Mouse (Mus musculus) midbrain, embryonic 16.5 days (tissue): ENCODE measurements at regions not wholly inside any gene's neighbourhood (a gene's known extent, or its start where the extent isn't known, plus 50 kb on each side); places are given as distances from the start of the nearest gene placed in this dataset.

Source experiments
- ATAC-seq: fragments of 200-750 bp; cut with Nextera tagmentation; 2 replicates; pipeline ENCODE4 v1.8.0; 2017; ENCODE audit warnings: moderate TSS enrichment
- H3K27ac ChIP-seq: fragments of 300-500 bp; sonication (generic); 2 replicates; pipeline ENCODE4 v1.5.1; 2014; ENCODE audit warnings: mild to moderate bottlenecking, low read length, mixed read lengths
- H3K27me3 ChIP-seq: fragments of 300-500 bp; sonication (generic); 2 replicates; pipeline ENCODE4 v1.6.1; 2014; ENCODE audit warnings: low read depth, low read length, mixed read lengths; ENCODE audit not compliant: control insufficient read depth, insufficient read depth
- H3K36me3 ChIP-seq: fragments of 300-500 bp; sonication (generic); 2 replicates; pipeline ENCODE4 v1.6.1; 2014; ENCODE audit warnings: mild to moderate bottlenecking, low read length, moderate library complexity, mixed read lengths; ENCODE audit not compliant: control insufficient read depth, insufficient read depth
- H3K4me1 ChIP-seq: fragments of 300-500 bp; sonication (generic); 2 replicates; pipeline ENCODE4 v1.6.1; 2014; ENCODE audit warnings: mild to moderate bottlenecking, low read length, mixed read lengths; ENCODE audit not compliant: control insufficient read depth, insufficient read depth
- H3K4me2 ChIP-seq: fragments of 300-500 bp; sonication (generic); 2 replicates; pipeline ENCODE4 v1.6.1; 2014; ENCODE audit warnings: mild to moderate bottlenecking, low read length, mixed read lengths
- H3K4me3 ChIP-seq: fragments of 300-500 bp; sonication (generic); 2 replicates; pipeline ENCODE4 v1.5.1; 2014; ENCODE audit warnings: low read depth, mild to moderate bottlenecking, low read length, moderate library complexity, mixed read lengths
- H3K9ac ChIP-seq: fragments of 300-500 bp; sonication (generic); 2 replicates; pipeline ENCODE4 v1.6.1; 2014; ENCODE audit warnings: low read depth, low read length, mixed read lengths
- H3K9me3 ChIP-seq: fragments of 300-500 bp; sonication (generic); replicated peaks from 2 replicates; pipeline ENCODE4 v1.6.1; 2014; ENCODE audit warnings: mild to moderate bottlenecking, low read length, mixed read lengths; ENCODE audit not compliant: control insufficient read depth, poor library complexity, severe bottlenecking
- WGBS: fragments of 180-500 bp; shearing (Covaris S2); extraction: QIAGEN DNeasy Blood & Tissue Kit; methylation state at CpG from one replicate; pipeline ENCODE4 v1.1.7; 2014; 5-methylcytosine and 5-hydroxymethylcytosine counted together

DNA sequence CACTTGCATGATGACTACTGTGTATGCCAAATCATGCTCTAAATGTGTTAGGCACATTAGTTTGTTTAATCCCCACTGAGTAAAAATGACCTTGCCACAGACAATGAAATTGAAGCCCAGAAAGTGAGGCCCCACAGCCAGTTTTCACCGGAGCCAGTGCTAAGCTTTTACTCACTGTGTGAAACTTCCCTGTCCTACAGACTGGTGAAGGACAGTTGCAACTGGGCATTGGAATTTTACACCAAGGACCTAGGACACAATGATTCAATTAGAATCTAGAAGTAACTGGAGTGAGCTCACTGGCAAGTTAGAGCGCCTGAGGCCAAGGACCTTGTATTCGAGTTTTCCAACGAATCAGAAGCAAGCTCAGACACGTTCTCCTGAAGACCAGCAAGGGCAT is 79.8 kb downstream of the S1pr1 start:
- Histone ChIP-seq H3K27me3 (no peaks in the 10 kb centered on the region), H3K36me3 (no peaks in the 10 kb centered on the region), H3K4me3 (no peak overlapping the region), H3K4me2 (no peak overlapping the region), H3K27ac (no peak overlapping the region), H3K9me3 (no peaks in the 10 kb centered on the region), H3K4me1 (peaks cover 7% of the 10 kb centered on the region; the same call in 1 of the 2 replicates), H3K9ac (no peak overlapping the region)
- no peak for ATAC-seq
- 89% methylated on average over 5 of the region's 5 CpGs for WGBS

DNA sequence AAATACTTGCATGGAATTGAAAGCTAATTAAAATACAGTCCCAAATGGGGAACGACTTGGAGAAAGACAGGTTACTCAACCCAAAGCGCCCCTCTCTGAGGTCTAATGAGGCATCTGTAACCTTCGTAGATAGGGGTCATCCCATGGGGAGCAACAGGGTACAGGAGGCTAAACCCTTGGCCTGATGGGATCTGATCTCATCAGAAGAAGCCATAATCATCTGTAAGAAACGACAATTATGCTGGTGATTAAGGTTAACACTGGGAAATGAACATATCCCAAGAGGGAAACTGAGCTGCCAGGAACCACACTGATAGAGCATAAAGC is 82.5 kb downstream of the S1pr1 start:
- Histone ChIP-seq H3K4me1 (peaks cover 7% of the 10 kb centered on the region; the same call in 1 of the 2 replicates), H3K4me2 (no peak overlapping the region), H3K27ac (peak overlapping the region; percentile 71), H3K4me3 (no peak overlapping the region), H3K9ac (no peak overlapping the region; the same call in 1 of the 2 replicates), H3K9me3 (no peaks in the 10 kb centered on the region), H3K36me3 (no peaks in the 10 kb centered on the region), H3K27me3 (no peaks in the 10 kb centered on the region)
- ATAC-seq: peak; percentile 23; the same call in 1 of the 2 replicates
- WGBS: 35% methylated on average over 4 of the region's 4 CpGs

DNA sequence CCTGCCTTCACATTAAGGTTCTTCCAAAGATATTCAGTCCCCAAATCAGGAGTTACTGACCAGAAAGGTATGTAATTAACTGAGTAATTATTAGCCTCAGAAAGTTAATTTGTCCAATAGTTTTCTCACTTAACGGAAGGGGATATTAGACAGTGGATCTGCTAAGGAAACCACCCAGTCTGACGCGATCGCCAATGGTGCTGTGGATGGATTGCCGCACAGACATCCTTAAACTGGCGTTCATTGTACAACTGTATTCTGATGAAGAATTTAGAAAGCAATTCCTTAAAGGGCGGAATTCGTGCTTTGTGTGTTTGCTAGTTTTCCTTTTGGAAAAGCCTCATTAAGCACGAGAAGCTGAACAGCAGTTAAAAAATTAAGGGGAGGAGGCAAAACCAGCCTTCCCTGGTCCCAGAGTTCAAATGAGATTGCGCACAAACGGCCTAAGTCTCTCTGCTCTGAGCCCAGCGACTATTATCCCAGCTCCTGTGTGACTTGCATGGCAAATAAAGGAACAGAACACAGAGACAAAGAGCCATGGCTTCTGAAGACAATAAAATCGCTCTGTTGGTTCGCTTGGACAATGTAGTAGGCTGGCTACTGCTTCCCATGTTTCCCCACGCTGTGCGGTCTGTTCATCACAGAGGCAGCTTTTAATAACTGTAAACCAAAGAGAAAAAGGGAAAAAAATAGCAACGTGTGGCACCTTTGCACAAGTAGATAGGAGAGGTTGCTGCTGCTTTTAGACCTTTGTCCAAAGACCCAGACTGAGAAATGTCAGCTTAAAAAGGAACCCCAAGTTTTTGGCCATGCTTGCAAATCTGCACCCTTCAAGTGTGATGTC is 83.1 kb downstream of the S1pr1 start:
- Histone ChIP-seq H3K9me3 (no peaks in the 10 kb centered on the region), H3K27me3 (no peaks in the 10 kb centered on the region), H3K4me1 (peaks cover 7% of the 10 kb centered on the region; the same call in 1 of the 2 replicates), H3K4me2 (0 out of 2 replicates have a peak overlapping the region, but pooled peaks have one; percentile 10), H3K36me3 (no peaks in the 10 kb centered on the region), H3K9ac (peak overlapping the region; percentile 22; the same call in 1 of the 2 replicates), H3K4me3 (no peak overlapping the region), H3K27ac (peak overlapping the region; percentile 71)
- ATAC-seq: peak; percentile 83
- WGBS: 39% methylated on average over 17 of the region's 17 CpGs

DNA sequence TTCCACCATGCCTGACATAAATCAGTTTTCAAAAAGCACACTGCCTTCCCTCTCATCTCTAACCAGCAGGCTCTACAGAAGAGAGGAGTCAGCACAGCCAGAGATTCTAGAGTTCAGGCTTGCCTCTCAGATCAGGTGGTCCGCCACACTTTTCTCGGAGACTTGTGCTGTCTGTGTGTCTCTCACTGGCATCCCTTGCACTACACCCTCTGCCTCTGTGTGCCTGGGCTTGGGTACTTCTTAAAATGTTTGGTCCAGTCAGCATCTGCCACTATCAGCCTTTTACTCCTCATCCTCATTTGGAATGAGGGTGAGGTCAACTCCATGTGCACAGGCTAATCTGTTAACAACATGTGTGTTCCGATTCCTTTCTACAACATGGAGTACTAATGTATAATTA is 92.0 kb downstream of the S1pr1 start:
- Histone ChIP-seq H3K9ac (no peak overlapping the region), H3K36me3 (no peaks in the 10 kb centered on the region), H3K27me3 (no peaks in the 10 kb centered on the region), H3K9me3 (no peaks in the 10 kb centered on the region), H3K4me3 (no peak overlapping the region), H3K4me1 (0 out of 2 replicates have a peak, but pooled peaks cover 2% of the 10 kb centered on the region), H3K27ac (no peak overlapping the region), H3K4me2 (no peak overlapping the region)
- ATAC-seq: no peak
- WGBS: 93% methylated on average over 3 of the region's 3 CpGs

DNA sequence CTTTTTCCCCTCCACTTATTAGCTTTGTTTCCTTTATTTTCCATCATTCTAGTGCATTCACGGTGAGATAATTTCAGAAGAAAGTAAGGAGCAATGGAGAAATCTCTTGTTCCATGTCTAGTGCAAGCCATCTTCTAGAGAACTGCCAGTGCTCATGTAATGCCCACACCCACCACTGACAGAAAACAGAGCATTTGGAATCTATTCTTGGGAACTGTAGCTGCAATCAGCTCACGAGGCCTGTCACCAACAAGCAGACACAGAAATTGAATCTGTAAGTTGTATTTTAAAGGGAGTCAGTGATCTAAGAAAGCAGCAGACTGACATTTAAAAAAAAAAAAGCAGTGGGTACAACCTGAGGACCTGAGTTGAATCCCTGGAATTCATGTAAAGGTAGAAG is 92.6 kb downstream of the S1pr1 start:
- Histone ChIP-seq H3K4me2 (no peak overlapping the region), H3K36me3 (no peaks in the 10 kb centered on the region), H3K27ac (no peak overlapping the region), H3K9me3 (no peaks in the 10 kb centered on the region), H3K27me3 (no peaks in the 10 kb centered on the region), H3K9ac (no peak overlapping the region), H3K4me1 (0 out of 2 replicates have a peak, but pooled peaks cover 2% of the 10 kb centered on the region), H3K4me3 (no peak overlapping the region)
- WGBS: 82% methylated on average over 2 of the region's 2 CpGs
- no peak for ATAC-seq

DNA sequence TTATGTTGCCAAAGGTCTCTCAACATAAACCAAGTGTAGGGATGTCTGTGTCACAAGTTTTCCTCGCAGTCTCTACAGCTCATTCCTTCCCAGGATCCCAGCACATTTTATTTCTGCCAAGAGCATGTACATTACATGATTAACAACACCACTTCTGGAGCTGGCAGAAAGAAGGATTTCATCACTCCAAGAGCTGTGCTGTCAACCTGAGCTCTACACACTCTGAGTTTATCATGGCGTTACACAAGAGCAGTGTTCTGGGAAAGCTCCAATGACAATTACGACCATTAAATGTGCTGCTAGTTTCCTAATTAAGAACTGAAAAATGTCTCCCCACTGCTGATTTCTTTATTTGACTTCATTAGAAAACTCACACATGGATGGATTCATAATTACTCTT is 94.9 kb downstream of the S1pr1 start:
- WGBS: 92% methylated on average over 3 of the region's 3 CpGs
- no peak for ATAC-seq
- Histone ChIP-seq H3K9ac (no peak overlapping the region), H3K4me1 (0 out of 2 replicates have a peak, but pooled peaks cover 2% of the 10 kb centered on the region), H3K4me2 (no peak overlapping the region), H3K9me3 (no peaks in the 10 kb centered on the region), H3K4me3 (no peak overlapping the region), H3K36me3 (no peaks in the 10 kb centered on the region), H3K27ac (no peak overlapping the region), H3K27me3 (no peaks in the 10 kb centered on the region)

DNA sequence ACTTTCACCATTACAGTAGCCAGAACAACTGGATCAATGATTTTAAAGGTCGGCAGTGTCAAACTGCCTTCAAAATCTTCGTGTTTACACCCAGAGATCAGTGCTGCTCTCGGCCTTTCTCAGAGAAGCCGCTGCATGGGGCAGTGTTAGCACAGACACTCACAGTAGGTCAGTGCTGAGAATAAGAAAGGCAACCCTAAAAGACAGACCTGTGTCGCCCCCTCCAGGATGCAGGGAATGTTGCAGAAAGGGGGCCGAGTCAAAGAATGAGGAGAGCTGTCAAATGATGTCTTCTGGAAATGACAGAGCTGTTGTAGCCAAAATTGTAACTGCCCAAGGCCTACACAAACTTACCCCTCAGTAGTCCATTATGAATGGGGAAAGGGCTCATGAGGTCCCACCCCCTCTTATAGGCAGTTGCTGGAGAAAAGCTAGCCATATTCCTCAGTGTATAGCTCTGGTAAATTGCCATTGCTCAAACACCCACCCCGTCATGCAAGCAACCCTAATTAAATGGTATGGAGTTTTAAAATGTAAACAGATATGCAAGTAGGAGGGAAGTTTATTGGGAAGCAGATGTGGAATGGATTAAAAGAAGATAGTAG is 98.8 kb downstream of the S1pr1 start:
- H3K4me3 ChIP-seq: no peak overlapping the region
- H3K9me3 ChIP-seq: no peaks in the 10 kb centered on the region
- H3K4me2 ChIP-seq: no peak overlapping the region
- H3K9ac ChIP-seq: no peak overlapping the region
- no peak for ATAC-seq
- no peaks in the 10 kb centered on the region for H3K36me3 ChIP-seq
- no peaks in the 10 kb centered on the region for H3K4me1 ChIP-seq
- WGBS: 23% methylated on average over 7 of the region's 7 CpGs
- H3K27ac ChIP-seq: no peak overlapping the region
- H3K27me3 ChIP-seq: no peaks in the 10 kb centered on the region

DNA sequence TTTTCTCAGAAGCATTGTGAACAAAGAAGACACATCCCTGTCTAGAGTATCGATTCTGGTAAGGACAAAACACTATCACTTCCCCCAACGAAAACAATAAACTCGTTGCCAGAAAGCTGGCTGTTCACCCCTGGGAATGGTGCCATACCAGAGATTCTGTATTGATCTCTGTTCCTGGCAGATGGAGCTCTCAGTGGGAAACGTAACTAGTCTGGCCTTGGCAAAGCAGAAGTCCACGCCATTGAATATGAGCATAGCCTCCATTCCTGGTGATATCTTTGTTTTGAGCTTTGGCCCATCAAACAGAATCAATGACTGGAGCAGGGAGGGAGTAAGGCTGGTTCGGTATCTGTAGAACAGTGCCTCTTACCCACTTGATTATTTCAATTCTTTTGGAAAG is 102.0 kb downstream of the S1pr1 start:
- no peak overlapping the region for H3K4me2 ChIP-seq
- H3K4me1 ChIP-seq: no peaks in the 10 kb centered on the region
- no peak overlapping the region for H3K9ac ChIP-seq
- H3K36me3 ChIP-seq: no peaks in the 10 kb centered on the region
- H3K27ac ChIP-seq: no peak overlapping the region
- H3K9me3 ChIP-seq: no peaks in the 10 kb centered on the region
- 80% methylated on average over 6 of the region's 6 CpGs for WGBS
- no peak for ATAC-seq
- H3K4me3 ChIP-seq: no peak overlapping the region
- no peaks in the 10 kb centered on the region for H3K27me3 ChIP-seq

DNA sequence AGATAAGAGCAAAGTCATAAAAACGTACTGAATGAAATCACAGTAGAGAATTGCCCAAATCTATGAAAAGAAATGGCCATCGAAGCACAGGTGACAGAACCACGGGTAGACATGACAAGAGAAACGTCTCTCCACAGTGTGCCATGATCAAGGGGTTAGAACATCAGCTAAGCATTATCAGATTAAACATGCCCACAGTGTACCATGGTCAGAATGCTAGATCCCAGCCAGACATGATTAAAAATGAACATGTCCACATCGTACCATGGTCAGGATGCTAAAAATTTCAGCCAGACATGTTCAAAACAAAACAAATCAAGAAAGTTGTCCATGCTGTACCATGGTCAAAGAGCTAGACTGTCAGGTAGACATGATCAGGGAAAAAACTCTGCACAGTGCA is 106.8 kb downstream of the S1pr1 start:
- Histone ChIP-seq H3K4me1 (no peaks in the 10 kb centered on the region), H3K27ac (no peak overlapping the region), H3K27me3 (no peaks in the 10 kb centered on the region), H3K36me3 (no peaks in the 10 kb centered on the region), H3K4me3 (no peak overlapping the region), H3K9me3 (no peaks in the 10 kb centered on the region), H3K4me2 (no peak overlapping the region), H3K9ac (no peak overlapping the region)
- ATAC-seq: no peak
- WGBS: 89% methylated on average over 5 of the region's 5 CpGs
